Mouse (Mus musculus) small intestine, adult 2 months (tissue): ENCODE results near the gene Dna2.

ENCODE experiments used
- CTCF ChIP-seq: fragments of 200-500 bp; IDR thresholded peaks from 2 replicates; pipeline ENCODE4 v1.5.1; 2012; ENCODE audit warnings: low read depth, mild to moderate bottlenecking, control low read depth, inconsistent platforms, low read length, moderate library complexity, mixed read lengths; ENCODE audit not compliant: insufficient replicate concordance, insufficient read length; ENCODE audit errors: extremely low read depth
- POLR2A ChIP-seq: fragments of 200-500 bp; IDR thresholded peaks from 2 replicates; pipeline ENCODE4 v1.6.1; 2012; ENCODE audit warnings: low read depth, mild to moderate bottlenecking, control low read depth, inconsistent platforms, low read length, moderate library complexity

GRCm38 (mm10) chr10:63022541-63023120, 75.8 kb downstream of the Dna2 start:
- TF ChIP-seq POLR2A (no peak), CTCF (peak; percentile 17; the same call in 1 of the 2 replicates)
